Mouse (Mus musculus): ENCODE results near the gene Hist1h2ap. TPM values are rescaled to one million over a fixed set of nuclear protein-coding genes. Genes with fewer than 3 reads are reported as not detected.
"Not testable (repeated sequence)": the region's sequence is repeated elsewhere in the genome, so short reads cannot be mapped to it uniquely, and the experiment has no call there.

Gene Hist1h2ap
- polyA plus RNA-seq (2015; fragmentation: Nextera tagmentation; extraction: Ambion mirVana): 898 and 915 TPM in 2 replicates

GRCm38 (mm10) chr13:21833461-21833860, at the start of gene Hist1h2ap, which contains the start of gene Hist1h2br:
Hist1h2ap (minus strand) TSS chr13:21833507.
Hist1h2br (plus strand) TSS chr13:21833743.
- no CpG with 5 or more reads among the region's 24 CpGs for WGBS
- ATAC-seq (ENCODE audit: low FRiP score): peak; percentile 97
- not testable (repeated sequence) for H3K27ac ChIP-seq; H3K9me3 ChIP-seq; H3K4me1 ChIP-seq (replicated peaks); H3K4me3 ChIP-seq; H3K36me3 ChIP-seq; H3K9ac ChIP-seq; H3K27me3 ChIP-seq; H3K4me2 ChIP-seq

DNA sequence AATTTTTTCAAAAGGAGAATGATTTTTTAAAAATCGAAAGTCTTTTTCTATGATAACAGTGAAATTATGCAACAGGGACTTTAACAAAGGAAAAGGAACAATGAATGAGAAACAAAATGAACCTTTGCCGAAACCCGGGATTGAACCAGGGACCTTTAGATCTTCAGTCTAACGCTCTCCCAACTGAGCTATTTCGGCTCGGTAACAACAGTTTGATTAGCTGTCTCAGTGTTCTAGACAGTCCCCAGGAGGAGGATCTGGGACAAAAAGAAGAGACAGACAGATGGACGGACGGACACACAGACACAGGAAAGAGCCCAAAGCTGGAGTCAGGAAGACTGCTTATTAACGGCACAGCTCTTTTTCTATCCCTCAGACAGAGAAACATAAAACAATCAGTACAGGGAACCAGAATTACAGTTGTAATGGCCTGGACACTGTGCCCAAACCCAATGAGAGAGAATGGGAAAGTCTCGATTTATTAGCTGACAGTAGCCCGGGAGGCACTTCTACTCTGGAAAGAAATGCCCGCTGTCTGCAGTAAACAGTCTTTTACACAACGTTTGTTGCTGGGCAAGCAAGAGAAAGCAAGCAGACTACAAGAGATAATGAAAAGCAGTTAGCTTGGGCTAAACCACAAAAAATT, 49.6 kb upstream of the Hist1h2ap start:
- WGBS: 1% methylated on average over 13 of the region's 13 CpGs
- Histone ChIP-seq H3K4me3 (peak overlapping the region; percentile 25), H3K27me3 (peaks cover 17% of the 10 kb centered on the region), H3K4me2 (peak overlapping the region; percentile 39), H3K9ac (no peak overlapping the region), H3K27ac (no peak overlapping the region), H3K4me1 (replicated peaks) (no peaks in the 10 kb centered on the region), H3K36me3 (no peaks in the 10 kb centered on the region), H3K9me3 (no peaks in the 10 kb centered on the region)
- no peak for ATAC-seq (ENCODE audit: low FRiP score)

DNA sequence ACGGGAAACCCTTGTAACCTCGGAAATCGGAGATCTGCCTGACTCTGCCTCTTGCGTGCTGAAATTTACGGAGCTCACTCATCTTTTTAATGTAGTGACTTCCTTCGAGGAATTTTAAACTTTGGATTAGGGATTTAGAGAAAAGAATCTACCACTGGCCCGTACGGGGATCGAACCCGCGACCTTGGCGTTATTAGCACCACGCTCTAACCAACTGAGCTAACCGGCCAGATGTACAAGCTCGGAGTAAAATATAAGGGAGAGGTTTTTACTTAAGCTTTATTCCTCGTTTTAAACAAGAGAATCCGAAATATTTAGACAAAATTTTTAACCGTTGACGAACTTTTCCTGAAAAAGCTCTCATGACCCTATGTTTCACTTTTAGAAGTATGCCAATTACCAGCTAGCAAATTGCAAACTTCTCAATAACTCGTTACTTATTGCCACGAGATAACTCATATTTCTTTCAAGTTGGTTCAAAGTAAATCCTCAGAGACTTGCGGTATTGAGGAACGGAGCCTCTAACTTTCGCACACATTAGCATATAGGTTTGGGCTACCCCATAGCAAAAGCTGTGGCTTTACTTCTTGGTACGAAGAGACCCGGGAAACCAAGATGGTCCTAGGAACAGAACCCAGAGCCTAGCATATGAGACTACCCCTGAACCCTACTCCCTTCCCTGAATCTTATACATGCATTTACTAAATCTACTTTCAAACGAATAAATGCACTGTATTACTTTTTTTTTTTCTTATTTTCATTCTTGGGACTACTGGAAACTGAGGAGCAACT, 48.8 kb upstream of the Hist1h2ap start:
- ATAC-seq (ENCODE audit: low FRiP score): no peak
- Histone ChIP-seq H3K27me3 (peaks cover 17% of the 10 kb centered on the region), H3K27ac (no peak overlapping the region), H3K4me2 (peak overlapping the region; percentile 39), H3K9ac (no peak overlapping the region), H3K4me3 (peak overlapping the region; percentile 25), H3K4me1 (replicated peaks) (no peaks in the 10 kb centered on the region), H3K36me3 (no peaks in the 10 kb centered on the region), H3K9me3 (no peaks in the 10 kb centered on the region)
- WGBS: 2% methylated on average over 27 of the region's 27 CpGs

DNA sequence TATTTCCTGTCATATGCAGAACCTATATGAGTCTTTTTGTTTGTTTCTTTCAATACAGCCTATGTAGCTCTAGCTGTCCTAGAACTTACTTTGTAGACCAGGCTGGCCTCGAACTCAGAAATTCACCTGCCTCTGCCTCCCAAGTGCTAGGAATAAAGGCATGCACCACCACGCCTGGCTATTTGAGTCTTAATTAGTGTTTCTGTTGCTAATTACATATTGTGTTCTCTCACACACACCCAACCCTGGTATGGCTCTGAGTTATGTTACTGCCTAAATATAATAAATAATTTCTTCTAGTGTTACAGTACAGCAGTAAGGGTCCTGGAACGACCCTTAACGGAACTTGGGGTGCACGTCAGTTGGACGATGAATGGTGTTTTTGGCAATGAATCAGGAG, 47.4 kb upstream of the Hist1h2ap start:
- ATAC-seq (ENCODE audit: low FRiP score): no peak
- Histone ChIP-seq H3K9ac (no peak overlapping the region), H3K4me1 (replicated peaks) (no peaks in the 10 kb centered on the region), H3K27ac (no peak overlapping the region), H3K9me3 (no peaks in the 10 kb centered on the region), H3K27me3 (peaks cover 17% of the 10 kb centered on the region), H3K36me3 (no peaks in the 10 kb centered on the region), H3K4me2 (no peak overlapping the region), H3K4me3 (no peak overlapping the region)
- WGBS: 86% methylated on average over 6 of the region's 6 CpGs

DNA sequence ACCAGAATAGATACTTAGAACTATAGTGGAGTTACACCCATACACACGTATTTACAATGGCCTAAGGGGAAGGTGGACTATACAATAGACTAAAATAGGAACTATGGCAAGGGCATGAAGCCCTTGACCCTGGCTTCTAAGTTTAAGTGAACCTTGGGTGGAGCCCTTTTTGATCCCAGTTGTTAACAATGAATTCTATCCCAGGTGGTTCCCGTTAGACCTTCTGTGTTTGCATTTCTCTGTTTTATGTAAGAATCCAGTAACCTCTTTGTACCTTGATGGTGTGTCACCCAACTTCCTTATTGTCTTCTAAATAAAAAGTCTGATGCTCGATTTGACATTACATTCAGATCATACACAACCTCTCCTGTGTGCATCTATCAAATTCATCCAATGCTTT, 32.2 kb upstream of the Hist1h2ap start:
- not testable (repeated sequence) for H3K36me3 ChIP-seq; H3K27me3 ChIP-seq; H3K9ac ChIP-seq; ATAC-seq (ENCODE audit: low FRiP score); H3K9me3 ChIP-seq; H3K4me3 ChIP-seq; H3K27ac ChIP-seq; H3K4me1 ChIP-seq (replicated peaks); H3K4me2 ChIP-seq
- WGBS: 79% methylated on average over 3 of the region's 3 CpGs

DNA sequence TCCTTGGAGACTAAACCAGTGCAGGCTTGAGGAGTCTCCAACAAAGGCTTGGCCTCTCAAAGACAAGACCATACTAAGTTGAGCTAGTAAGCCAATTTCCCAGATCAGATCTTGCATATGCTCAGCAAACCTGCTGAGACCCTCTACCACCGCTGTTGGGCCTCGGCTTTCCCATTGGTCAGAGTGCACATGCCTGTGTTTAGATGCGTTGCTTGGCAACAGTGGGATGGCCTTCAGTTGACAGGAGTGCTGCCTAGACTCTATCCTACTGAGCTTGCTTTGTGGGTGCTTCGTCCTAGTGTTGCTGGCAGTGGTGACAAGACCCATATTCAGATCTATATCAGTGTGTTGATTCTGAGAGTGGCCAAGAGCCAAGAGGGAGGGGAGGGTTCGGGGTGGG, 28.3 kb upstream of the Hist1h2ap start:
- ATAC-seq (ENCODE audit: low FRiP score): no peak
- Histone ChIP-seq H3K4me1 (replicated peaks) (no peaks in the 10 kb centered on the region), H3K27me3 (no peaks in the 10 kb centered on the region; the same call in 1 of the 2 replicates), H3K9me3 (no peaks in the 10 kb centered on the region), H3K36me3 (no peaks in the 10 kb centered on the region), H3K4me2 (no peak overlapping the region), H3K27ac (no peak overlapping the region), H3K9ac (no peak overlapping the region), H3K4me3 (no peak overlapping the region)
- whole genome bisulfite sequencing: 20% methylated on average over 5 of the region's 5 CpGs

GRCm38 (mm10) chr13:21855698-21856162, 22.4 kb upstream of the Hist1h2ap start:
- peaks cover 3% of the 10 kb centered on the region; the same call in 1 of the 2 replicates for H3K27me3 ChIP-seq
- H3K9ac ChIP-seq: peak overlapping the region; percentile 49; the same call in 1 of the 2 replicates
- H3K4me2 ChIP-seq: peak overlapping the region; percentile 52
- whole genome bisulfite sequencing: 2% methylated on average over 15 of the region's 15 CpGs
- H3K27ac ChIP-seq: no peak overlapping the region
- no peaks in the 10 kb centered on the region for H3K9me3 ChIP-seq
- no peaks in the 10 kb centered on the region for H3K36me3 ChIP-seq
- no peaks in the 10 kb centered on the region for H3K4me1 ChIP-seq (replicated peaks)
- peak overlapping the region; percentile 41 for H3K4me3 ChIP-seq
- ATAC-seq (ENCODE audit: low FRiP score): no peak

DNA sequence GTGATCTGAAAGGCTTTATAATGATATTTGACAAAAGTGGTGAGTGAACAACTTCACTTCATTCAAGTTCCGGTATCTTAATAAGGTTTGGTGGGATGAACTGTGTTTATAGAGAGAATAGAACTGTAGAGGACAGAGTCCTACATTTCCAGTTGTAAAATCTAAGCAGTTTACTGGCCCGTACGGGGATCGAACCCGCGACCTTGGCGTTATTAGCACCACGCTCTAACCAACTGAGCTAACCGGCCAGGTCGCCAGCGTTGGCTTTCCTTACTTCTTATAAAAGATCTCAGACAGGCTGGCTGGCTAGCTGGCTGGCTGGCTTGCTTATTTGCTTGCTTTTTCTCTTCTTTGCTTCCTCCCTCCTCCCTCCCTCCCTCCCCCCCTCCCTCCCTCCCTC, 21.8 kb upstream of the Hist1h2ap start:
- Histone ChIP-seq H3K27ac (no peak overlapping the region), H3K4me2 (peak overlapping the region; percentile 52), H3K27me3 (peaks cover 3% of the 10 kb centered on the region; the same call in 1 of the 2 replicates), H3K36me3 (no peaks in the 10 kb centered on the region), H3K4me3 (peak overlapping the region; percentile 41), H3K4me1 (replicated peaks) (no peaks in the 10 kb centered on the region), H3K9ac (no peak overlapping the region), H3K9me3 (no peaks in the 10 kb centered on the region)
- WGBS: 2% methylated on average over 11 of the region's 11 CpGs
- peak; percentile 63 for ATAC-seq (ENCODE audit: low FRiP score)

DNA sequence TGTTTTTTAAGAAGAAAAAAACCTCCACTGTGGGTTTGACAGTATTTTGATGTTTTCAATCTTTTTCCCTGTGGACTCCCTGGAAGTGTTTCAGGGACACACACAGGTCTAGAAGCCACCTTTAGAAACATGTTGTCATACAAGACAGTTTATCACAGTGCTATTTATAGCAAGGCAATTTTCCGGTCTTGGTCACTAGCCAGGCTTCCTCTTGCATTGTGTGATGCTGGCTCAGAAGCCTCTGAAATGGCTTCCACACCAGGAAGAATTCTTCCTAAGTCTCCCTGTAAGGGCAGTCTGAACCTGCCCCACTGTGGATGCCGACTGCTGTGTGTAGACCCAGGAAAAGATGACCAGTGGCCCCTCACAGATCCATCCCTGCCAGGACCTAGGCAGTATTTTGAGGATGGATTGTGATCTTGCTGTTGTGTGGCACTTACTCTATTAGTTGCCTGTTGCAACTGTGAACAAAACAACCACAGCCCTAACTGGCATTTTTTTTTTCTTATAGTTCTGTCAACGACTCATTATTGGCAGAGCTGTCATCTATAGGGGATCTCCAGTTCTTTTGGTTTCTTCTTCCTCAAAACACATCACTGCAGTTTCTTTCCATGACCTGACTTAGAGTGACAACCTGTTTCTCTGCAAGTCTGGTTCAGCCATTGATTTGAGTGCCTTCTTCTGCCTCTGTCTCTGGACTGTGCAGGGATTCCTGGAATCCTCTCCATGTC, 19.1 kb upstream of the Hist1h2ap start:
- WGBS: 79% methylated on average over 3 of the region's 3 CpGs
- Histone ChIP-seq H3K9me3 (no peaks in the 10 kb centered on the region), H3K4me1 (replicated peaks) (no peaks in the 10 kb centered on the region), H3K36me3 (no peaks in the 10 kb centered on the region), H3K9ac (no peak overlapping the region), H3K27ac (no peak overlapping the region), H3K4me3 (no peak overlapping the region), H3K27me3 (peaks cover 3% of the 10 kb centered on the region; the same call in 1 of the 2 replicates), H3K4me2 (no peak overlapping the region)
- ATAC-seq (ENCODE audit: low FRiP score): no peak

GRCm38 (mm10) chr13:21850696-21851095, 17.4 kb upstream of the Hist1h2ap start:
- WGBS: 32% methylated on average over 1 of the region's 1 CpGs
- H3K9me3 ChIP-seq; H3K27ac ChIP-seq; ATAC-seq (ENCODE audit: low FRiP score); H3K36me3 ChIP-seq; H3K4me3 ChIP-seq; H3K27me3 ChIP-seq; H3K9ac ChIP-seq; H3K4me1 ChIP-seq (replicated peaks); H3K4me2 ChIP-seq: not testable (repeated sequence)

DNA sequence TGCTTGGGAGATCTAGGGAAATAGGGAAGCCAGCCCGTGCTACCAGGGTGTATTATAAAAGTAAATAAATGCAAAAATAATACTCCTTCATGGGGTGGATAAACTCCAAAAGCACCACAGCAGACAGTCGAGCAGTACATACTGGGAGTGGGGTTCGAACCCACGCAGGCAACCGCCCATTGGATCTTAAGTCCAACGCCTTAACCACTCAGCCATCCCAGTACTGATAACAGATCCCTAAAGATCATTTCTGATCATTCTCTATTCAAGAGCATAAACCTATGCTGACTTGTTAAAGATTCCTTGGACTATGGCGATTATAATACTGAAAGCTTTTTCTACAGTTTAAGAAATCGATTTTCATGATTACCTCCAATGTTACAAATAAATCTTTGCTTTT, 14.6 kb upstream of the Hist1h2ap start:
- no peaks in the 10 kb centered on the region for H3K36me3 ChIP-seq
- H3K4me2 ChIP-seq: no peak overlapping the region
- no peak overlapping the region for H3K4me3 ChIP-seq
- no peaks in the 10 kb centered on the region for H3K9me3 ChIP-seq
- H3K27ac ChIP-seq: no peak overlapping the region
- no peaks in the 10 kb centered on the region for H3K4me1 ChIP-seq (replicated peaks)
- ATAC-seq (ENCODE audit: low FRiP score): no peak
- H3K27me3 ChIP-seq: no peaks in the 10 kb centered on the region; the same call in 1 of the 2 replicates
- 23% methylated on average over 8 of the region's 8 CpGs for WGBS
- H3K9ac ChIP-seq: no peak overlapping the region

DNA sequence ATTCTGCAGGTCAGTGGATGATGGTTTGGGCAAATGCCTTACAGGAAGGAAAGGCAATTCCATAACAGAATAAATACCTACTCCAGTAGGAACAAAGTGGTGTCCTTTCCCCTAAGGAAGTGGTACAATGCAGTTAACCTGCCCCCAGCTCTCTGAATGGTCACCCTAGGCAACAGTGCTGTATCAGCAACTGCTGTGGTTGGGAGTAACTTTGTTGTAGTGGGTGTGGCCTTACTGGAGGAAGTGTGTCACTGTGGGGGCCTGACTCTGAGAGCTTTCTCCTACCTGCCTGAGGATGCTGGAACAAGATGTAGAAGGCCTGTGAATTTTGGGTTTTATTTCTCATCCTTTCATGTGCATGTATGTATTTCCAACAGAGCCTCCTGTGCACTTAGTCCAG, 13.0 kb upstream of the Hist1h2ap start:
- not testable (repeated sequence) for H3K4me2 ChIP-seq; H3K9me3 ChIP-seq; H3K27ac ChIP-seq; H3K36me3 ChIP-seq; H3K4me3 ChIP-seq; H3K4me1 ChIP-seq (replicated peaks); H3K27me3 ChIP-seq; ATAC-seq (ENCODE audit: low FRiP score); H3K9ac ChIP-seq
